Mouse (Mus musculus): Measurements from ENCODE around the gene Rab3b. TPM values are rescaled to one million over a fixed set of nuclear protein-coding genes. Genes with fewer than 3 reads are reported as not detected.

The Rab3b gene
- polyA plus RNA-seq, 1 experiment from 2014 or later = 27.7 TPM

DNA sequence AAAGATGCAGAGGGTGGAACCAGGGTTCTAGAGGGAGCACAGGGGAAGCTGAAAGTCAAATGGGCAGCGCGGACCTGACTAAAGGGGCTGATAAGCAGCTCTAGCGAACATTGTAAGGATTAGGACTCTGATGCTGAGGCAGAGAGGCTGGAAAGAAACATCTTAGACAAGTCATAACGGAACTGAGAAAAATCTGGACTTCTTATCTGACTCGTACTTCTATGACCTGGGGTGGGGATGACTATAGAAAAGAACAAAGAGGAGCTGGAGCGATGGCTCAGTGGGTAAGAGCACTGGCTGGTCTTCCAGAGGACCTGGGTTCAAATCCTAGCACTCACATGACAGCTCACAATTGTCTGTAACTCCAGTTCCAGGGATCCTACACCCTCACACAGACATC lies 962 bp upstream of the Rab3b start:
- Histone ChIP-seq H3K36me3 (ENCODE audit: control insufficient read depth, insufficient read depth, low read length) (no peaks in the 10 kb centered on the region), H3K27ac (ENCODE audit: low read depth, low read length) (no peak overlapping the region), H3K4me1 (ENCODE audit: control insufficient read depth, insufficient read depth, low read length) (peaks cover 3% of the 10 kb centered on the region; the same call in 1 of the 2 replicates), H3K27me3 (ENCODE audit: control insufficient read depth, insufficient read depth, low read length) (no peaks in the 10 kb centered on the region), H3K4me3 (ENCODE audit: low read depth, low read length) (no peak overlapping the region), H3K4me2 (ENCODE audit: low read depth) (no peak overlapping the region), H3K9ac (ENCODE audit: low read length) (no peak overlapping the region), H3K9me3 (ENCODE audit: control insufficient read depth, low read length) (no peaks in the 10 kb centered on the region)
- no peak for ATAC-seq (ENCODE audit: insufficient read depth, low FRiP score, low TSS enrichment)
- WGBS = 80% methylated on average over 6 of the region's 6 CpGs
- DNase-seq (ENCODE audit: low spot score) = no peak

DNA sequence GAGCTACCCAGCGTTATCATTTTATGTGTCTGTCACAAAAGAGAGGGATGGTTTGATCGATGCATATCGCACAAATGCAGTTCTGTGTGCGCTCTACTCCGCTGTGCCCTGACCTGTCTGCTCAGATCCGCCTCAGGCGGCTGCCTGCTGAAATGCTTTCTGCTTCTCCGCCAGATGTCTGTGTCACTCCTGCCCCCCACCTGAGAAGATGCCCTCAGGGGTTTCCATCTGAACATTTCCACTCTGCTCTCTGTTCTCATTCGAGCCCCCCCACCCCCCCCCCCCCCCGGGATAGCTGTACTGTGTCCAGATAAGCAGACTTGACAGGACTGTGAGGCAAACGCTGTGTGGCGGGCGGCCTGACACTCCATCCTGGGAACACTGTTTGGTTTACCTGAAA lies 5.0 kb downstream of the Rab3b start:
- H3K4me2 ChIP-seq (ENCODE audit: low read depth) = no peak overlapping the region
- no peak overlapping the region for H3K9ac ChIP-seq (ENCODE audit: low read length)
- no peak overlapping the region for H3K27ac ChIP-seq (ENCODE audit: low read depth, low read length)
- WGBS = 64% methylated on average over 13 of the region's 13 CpGs
- DNase-seq (ENCODE audit: low spot score) (no peak), ATAC-seq (ENCODE audit: insufficient read depth, low FRiP score, low TSS enrichment) (no peak)
- peaks cover 3% of the 10 kb centered on the region; the same call in 1 of the 2 replicates for H3K4me1 ChIP-seq (ENCODE audit: control insufficient read depth, insufficient read depth, low read length)
- no peaks in the 10 kb centered on the region for H3K9me3 ChIP-seq (ENCODE audit: control insufficient read depth, low read length)
- no peak overlapping the region for H3K4me3 ChIP-seq (ENCODE audit: low read depth, low read length)
- H3K27me3 ChIP-seq (ENCODE audit: control insufficient read depth, insufficient read depth, low read length) = no peaks in the 10 kb centered on the region
- no peaks in the 10 kb centered on the region for H3K36me3 ChIP-seq (ENCODE audit: control insufficient read depth, insufficient read depth, low read length)

DNA sequence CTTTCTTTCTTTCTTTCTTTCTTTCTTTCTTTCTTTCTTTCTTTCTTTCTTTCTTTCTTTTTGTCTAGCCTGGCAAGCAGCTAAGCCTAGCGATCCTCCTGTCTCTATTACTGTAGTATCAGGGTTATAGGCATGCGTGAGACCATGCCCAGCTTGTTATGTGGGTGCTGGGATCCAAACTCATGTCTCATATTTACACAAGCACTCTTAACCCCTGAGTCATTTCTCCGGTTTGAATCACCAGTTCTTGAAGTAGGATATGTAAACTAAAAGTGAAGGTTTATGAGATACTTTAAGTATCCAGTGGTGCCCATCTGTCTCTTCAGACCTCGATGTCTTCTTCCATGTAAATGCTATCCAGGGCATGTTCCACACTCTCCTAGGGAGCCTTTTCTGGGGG lies 8.6 kb downstream of the Rab3b start:
- Histone ChIP-seq H3K4me2 (ENCODE audit: low read depth) (no peak overlapping the region), H3K9ac (ENCODE audit: low read length) (no peak overlapping the region), H3K27me3 (ENCODE audit: control insufficient read depth, insufficient read depth, low read length) (no peaks in the 10 kb centered on the region), H3K36me3 (ENCODE audit: control insufficient read depth, insufficient read depth, low read length) (no peaks in the 10 kb centered on the region), H3K4me1 (ENCODE audit: control insufficient read depth, insufficient read depth, low read length) (no peaks in the 10 kb centered on the region), H3K9me3 (ENCODE audit: control insufficient read depth, low read length) (no peaks in the 10 kb centered on the region), H3K4me3 (ENCODE audit: low read depth, low read length) (no peak overlapping the region), H3K27ac (ENCODE audit: low read depth, low read length) (no peak overlapping the region)
- DNase-seq (ENCODE audit: low spot score) (no peak), ATAC-seq (ENCODE audit: insufficient read depth, low FRiP score, low TSS enrichment) (no peak)
- 86% methylated on average over 4 of the region's 4 CpGs for WGBS

DNA sequence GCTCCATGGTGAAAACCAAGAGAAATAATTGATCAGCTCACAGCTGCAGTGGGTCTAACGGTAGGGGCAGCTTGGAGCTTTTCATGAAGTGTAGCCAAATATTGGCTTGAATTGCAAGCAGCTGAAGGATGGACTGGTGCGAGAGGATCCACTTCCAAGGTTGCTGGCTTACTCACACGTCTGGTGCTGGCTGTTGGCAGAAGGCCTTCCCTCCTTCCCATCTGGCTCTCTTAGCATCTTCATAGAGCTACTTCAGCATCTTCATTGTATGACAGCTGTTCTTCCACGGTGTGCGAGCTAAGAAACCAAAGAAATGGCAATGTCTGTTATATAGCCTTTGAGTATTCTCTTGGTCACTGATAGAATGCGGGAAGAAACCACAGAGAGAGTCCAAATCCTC lies 12.0 kb downstream of the Rab3b start:
- H3K36me3 ChIP-seq (ENCODE audit: control insufficient read depth, insufficient read depth, low read length) = no peaks in the 10 kb centered on the region
- H3K4me3 ChIP-seq (ENCODE audit: low read depth, low read length) = no peak overlapping the region
- no peak for DNase-seq (ENCODE audit: low spot score)
- no peak overlapping the region for H3K27ac ChIP-seq (ENCODE audit: low read depth, low read length)
- 85% methylated on average over 6 of the region's 6 CpGs for WGBS
- no peaks in the 10 kb centered on the region for H3K4me1 ChIP-seq (ENCODE audit: control insufficient read depth, insufficient read depth, low read length)
- H3K4me2 ChIP-seq (ENCODE audit: low read depth) = no peak overlapping the region
- ATAC-seq (ENCODE audit: insufficient read depth, low FRiP score, low TSS enrichment) = no peak
- H3K27me3 ChIP-seq (ENCODE audit: control insufficient read depth, insufficient read depth, low read length) = no peaks in the 10 kb centered on the region
- H3K9me3 ChIP-seq (ENCODE audit: control insufficient read depth, low read length) = no peaks in the 10 kb centered on the region
- H3K9ac ChIP-seq (ENCODE audit: low read length) = no peak overlapping the region

DNA sequence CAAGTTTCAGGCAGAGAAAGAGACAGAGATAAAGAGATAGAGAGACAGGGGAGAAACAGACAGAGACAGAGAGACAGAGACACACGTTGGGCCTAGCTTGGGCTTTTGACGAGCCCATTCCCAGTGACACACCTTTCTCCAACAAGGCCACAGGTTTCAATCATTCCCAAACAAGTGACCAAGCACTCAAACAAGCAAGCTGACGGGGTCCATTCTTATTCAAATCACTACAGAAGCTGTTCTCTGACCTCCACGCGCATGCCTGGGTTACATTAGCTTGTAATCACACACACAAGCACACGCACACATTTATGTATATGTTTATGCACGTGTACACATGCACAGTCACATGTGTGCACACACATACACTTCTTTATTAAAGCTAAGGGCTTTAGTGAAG lies 21.6 kb downstream of the Rab3b start:
- Histone ChIP-seq H3K36me3 (ENCODE audit: control insufficient read depth, insufficient read depth, low read length) (no peaks in the 10 kb centered on the region), H3K9me3 (ENCODE audit: control insufficient read depth, low read length) (no peaks in the 10 kb centered on the region), H3K27me3 (ENCODE audit: control insufficient read depth, insufficient read depth, low read length) (no peaks in the 10 kb centered on the region), H3K9ac (ENCODE audit: low read length) (no peak overlapping the region), H3K27ac (ENCODE audit: low read depth, low read length) (no peak overlapping the region), H3K4me1 (ENCODE audit: control insufficient read depth, insufficient read depth, low read length) (no peaks in the 10 kb centered on the region), H3K4me3 (ENCODE audit: low read depth, low read length) (no peak overlapping the region), H3K4me2 (ENCODE audit: low read depth) (no peak overlapping the region)
- 74% methylated on average over 7 of the region's 7 CpGs for WGBS
- DNase-seq (ENCODE audit: low spot score) (no peak), ATAC-seq (ENCODE audit: insufficient read depth, low FRiP score, low TSS enrichment) (no peak)

DNA sequence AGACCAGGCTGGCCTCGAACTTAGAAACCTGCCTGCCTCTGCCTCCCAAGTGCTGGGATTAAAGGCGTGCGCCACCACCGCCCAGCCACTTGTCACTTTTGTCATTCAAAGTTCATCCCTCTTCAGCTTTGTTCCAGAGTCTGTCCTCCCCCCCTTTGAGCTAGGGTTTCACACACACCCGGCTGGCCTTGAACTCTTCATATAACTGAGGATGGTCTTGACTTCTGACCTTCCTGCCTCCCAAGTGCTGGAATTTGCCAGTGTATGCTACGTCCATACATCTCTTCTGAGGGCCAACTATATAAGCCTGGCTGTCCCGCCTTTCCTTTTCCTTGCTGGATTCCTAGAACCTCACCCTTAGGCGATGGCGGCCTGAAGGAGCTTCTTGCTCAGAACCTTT lies 24.0 kb downstream of the Rab3b start:
- ATAC-seq (ENCODE audit: insufficient read depth, low FRiP score, low TSS enrichment) = no peak
- H3K36me3 ChIP-seq (ENCODE audit: control insufficient read depth, insufficient read depth, low read length) = no peaks in the 10 kb centered on the region
- H3K9ac ChIP-seq (ENCODE audit: low read length) = no peak overlapping the region
- DNase-seq (ENCODE audit: low spot score) = no peak
- H3K9me3 ChIP-seq (ENCODE audit: control insufficient read depth, low read length) = no peaks in the 10 kb centered on the region
- H3K4me2 ChIP-seq (ENCODE audit: low read depth) = no peak overlapping the region
- no peak overlapping the region for H3K27ac ChIP-seq (ENCODE audit: low read depth, low read length)
- WGBS = 88% methylated on average over 9 of the region's 9 CpGs
- no peaks in the 10 kb centered on the region for H3K27me3 ChIP-seq (ENCODE audit: control insufficient read depth, insufficient read depth, low read length)
- no peak overlapping the region for H3K4me3 ChIP-seq (ENCODE audit: low read depth, low read length)
- H3K4me1 ChIP-seq (ENCODE audit: control insufficient read depth, insufficient read depth, low read length) = no peaks in the 10 kb centered on the region

DNA sequence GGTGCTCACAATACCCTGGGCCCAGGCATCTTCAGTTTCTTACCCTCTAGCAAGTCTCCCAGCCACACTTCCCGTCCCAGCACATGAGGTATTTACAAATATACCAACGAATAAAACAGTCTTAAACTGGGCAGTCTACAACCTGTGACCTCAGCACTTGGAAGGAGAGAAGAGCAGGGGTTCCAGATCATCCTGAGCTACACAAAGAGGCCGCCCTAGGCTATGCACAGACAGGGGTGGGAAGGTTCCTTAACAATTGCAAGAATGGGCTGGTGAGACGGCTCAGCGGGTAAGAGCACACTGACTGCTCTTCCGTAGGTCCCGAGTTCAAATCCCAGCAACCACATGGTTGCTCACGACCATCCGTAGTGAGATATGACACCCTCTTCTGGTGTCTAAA lies 24.5 kb downstream of the Rab3b start:
- DNase-seq (ENCODE audit: low spot score) = no peak
- Histone ChIP-seq H3K9me3 (ENCODE audit: control insufficient read depth, low read length) (no peaks in the 10 kb centered on the region), H3K4me2 (ENCODE audit: low read depth) (no peak overlapping the region), H3K4me1 (ENCODE audit: control insufficient read depth, insufficient read depth, low read length) (no peaks in the 10 kb centered on the region), H3K4me3 (ENCODE audit: low read depth, low read length) (no peak overlapping the region), H3K27ac (ENCODE audit: low read depth, low read length) (no peak overlapping the region), H3K36me3 (ENCODE audit: control insufficient read depth, insufficient read depth, low read length) (no peaks in the 10 kb centered on the region), H3K27me3 (ENCODE audit: control insufficient read depth, insufficient read depth, low read length) (no peaks in the 10 kb centered on the region), H3K9ac (ENCODE audit: low read length) (no peak overlapping the region)
- ATAC-seq (ENCODE audit: insufficient read depth, low FRiP score, low TSS enrichment) = no peak
- WGBS = 93% methylated on average over 9 of the region's 9 CpGs

DNA sequence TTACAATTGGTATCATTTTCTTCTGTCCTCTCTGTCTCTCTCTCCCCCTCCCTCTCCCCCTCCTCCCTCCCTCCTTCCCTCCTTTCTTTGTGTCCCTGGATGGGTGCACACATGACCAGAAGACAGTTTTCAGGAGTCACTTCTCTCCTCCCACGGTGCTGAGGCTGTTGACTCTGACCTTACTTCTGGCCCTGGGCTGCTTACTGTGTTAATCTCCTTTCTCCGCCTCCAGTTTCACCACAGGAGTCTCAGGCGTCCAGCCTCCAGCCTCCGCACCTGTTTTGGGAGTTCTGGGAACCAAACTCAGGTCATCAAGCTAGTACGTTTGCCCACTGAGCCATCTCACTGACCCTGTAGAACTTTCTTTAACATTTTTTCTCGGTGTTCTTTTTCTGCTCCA lies 25.2 kb downstream of the Rab3b start:
- no peak for ATAC-seq (ENCODE audit: insufficient read depth, low FRiP score, low TSS enrichment)
- no peak overlapping the region for H3K9ac ChIP-seq (ENCODE audit: low read length)
- no peak for DNase-seq (ENCODE audit: low spot score)
- H3K4me1 ChIP-seq (ENCODE audit: control insufficient read depth, insufficient read depth, low read length) = no peaks in the 10 kb centered on the region
- H3K36me3 ChIP-seq (ENCODE audit: control insufficient read depth, insufficient read depth, low read length) = no peaks in the 10 kb centered on the region
- no peak overlapping the region for H3K4me2 ChIP-seq (ENCODE audit: low read depth)
- H3K9me3 ChIP-seq (ENCODE audit: control insufficient read depth, low read length) = no peaks in the 10 kb centered on the region
- no peak overlapping the region for H3K4me3 ChIP-seq (ENCODE audit: low read depth, low read length)
- WGBS = 54% methylated on average over 6 of the region's 6 CpGs
- H3K27ac ChIP-seq (ENCODE audit: low read depth, low read length) = no peak overlapping the region
- no peaks in the 10 kb centered on the region for H3K27me3 ChIP-seq (ENCODE audit: control insufficient read depth, insufficient read depth, low read length)

DNA sequence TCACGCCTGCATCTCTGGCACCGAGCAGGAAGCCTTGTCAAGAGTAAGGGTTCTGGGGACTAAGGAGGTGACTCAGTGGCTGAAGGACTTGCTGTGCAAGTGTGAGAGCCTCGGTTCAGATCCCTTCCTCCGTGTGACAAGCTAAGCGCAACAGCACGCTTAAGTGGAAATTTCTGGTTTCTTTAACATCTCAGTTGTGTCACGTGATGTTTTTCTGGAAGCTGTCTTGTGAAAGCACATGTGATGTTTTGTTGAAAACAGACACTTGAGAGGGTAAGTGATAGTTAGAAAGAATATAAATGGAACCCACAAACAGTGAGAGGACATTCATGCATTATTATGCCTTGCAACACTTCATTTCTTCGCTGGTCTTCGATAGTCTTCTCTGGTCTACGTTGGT lies 25.9 kb downstream of the Rab3b start:
- no peaks in the 10 kb centered on the region for H3K27me3 ChIP-seq (ENCODE audit: control insufficient read depth, insufficient read depth, low read length)
- ATAC-seq (ENCODE audit: insufficient read depth, low FRiP score, low TSS enrichment) (no peak), DNase-seq (ENCODE audit: low spot score) (no peak)
- H3K4me2 ChIP-seq (ENCODE audit: low read depth) = no peak overlapping the region
- no peak overlapping the region for H3K4me3 ChIP-seq (ENCODE audit: low read depth, low read length)
- 93% methylated on average over 10 of the region's 10 CpGs for WGBS
- no peaks in the 10 kb centered on the region for H3K36me3 ChIP-seq (ENCODE audit: control insufficient read depth, insufficient read depth, low read length)
- H3K9me3 ChIP-seq (ENCODE audit: control insufficient read depth, low read length) = no peaks in the 10 kb centered on the region
- H3K27ac ChIP-seq (ENCODE audit: low read depth, low read length) = no peak overlapping the region
- no peaks in the 10 kb centered on the region for H3K4me1 ChIP-seq (ENCODE audit: control insufficient read depth, insufficient read depth, low read length)
- no peak overlapping the region for H3K9ac ChIP-seq (ENCODE audit: low read length)
